Mouse (Mus musculus) CD4-positive helper T cell, adult 2 months (primary cell): ENCODE data around the gene Srsf9.

Source experiments
- DNase-seq: peaks from one replicate; pipeline ENCODE4 v3.0.0-alpha.2; 2012; ENCODE audit warnings: low read depth, missing footprints, low spot score

Gene Srsf9

GRCm38 (mm10) chr5:115319004-115319940, 7.7 kb upstream of the Srsf9 start:
- peak; percentile 47 for DNase-seq

DNA sequence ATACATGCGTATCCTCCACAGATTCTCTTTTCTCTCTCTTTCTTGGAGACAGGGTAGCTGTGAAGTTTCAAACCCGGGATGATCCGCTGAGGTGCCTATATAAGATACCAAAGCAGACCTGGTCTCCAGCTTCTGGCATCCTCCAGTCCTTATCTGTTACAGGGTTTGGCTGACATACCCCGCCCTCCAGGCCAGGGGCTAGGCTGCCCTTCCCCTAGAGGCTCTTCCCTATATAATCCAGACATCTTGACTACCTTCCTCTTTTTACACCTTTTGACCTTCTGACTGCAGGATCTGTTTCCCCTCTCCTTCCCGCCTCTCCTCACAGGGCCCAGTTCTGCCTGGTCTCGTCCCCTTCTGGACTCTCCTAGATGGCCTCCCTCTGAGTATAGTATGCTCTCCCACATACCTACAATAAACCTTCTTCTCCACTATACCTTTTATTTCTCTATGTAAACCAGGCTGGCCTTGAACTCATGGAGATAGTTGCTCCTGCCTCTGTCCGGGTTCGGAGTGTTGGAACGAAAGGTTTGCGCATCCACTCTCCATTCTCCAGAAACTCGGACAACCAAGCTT, 633 bp upstream of the Srsf9 start:
- DNase-seq, result no peak

DNA sequence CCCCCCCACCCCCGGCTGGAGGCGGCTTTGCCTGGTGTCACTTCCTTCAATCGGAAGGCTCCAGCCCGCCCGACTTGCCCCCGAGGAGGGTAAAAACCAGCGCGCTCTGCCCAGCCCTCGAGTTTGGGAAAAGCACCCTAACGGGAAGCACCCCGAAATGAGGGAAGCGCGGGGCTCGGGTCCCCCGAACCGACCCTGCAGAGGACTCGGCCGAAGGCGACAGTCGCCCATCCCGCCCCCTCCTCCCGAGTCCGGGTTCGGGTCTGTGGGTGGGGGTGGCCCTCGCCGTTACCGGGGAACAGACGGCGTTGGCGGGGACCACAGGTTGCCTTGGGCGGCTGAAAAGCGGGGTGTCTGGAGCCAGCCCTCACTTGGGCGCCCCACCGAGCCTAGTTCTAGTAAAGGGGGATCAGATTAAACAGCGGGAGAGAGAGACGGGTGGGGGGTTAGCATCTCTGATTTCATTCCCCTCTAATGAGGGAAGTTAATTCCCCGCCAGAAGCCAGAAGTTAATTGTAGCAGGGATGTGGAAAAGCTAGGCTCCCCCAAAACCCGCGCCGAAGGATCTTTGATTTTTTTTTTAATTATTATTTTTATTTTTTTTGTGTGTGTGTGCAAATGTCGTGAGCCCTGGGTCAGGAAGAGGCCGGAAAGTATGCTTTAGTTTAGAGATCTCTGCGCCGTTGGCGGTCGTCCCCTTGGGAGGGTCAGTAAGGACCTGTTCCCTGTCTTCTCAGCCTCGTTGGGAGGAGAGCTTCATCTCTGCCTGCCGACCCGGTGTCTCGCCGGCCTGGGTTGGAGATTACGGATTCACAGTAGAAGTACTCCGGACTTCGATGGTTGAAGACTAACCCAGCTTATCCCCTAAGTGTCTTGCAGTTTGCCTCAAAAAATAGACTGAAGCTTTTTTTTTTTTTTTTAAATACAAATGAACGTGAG, 902 bp downstream of the Srsf9 start:
- no peak for DNase-seq

DNA sequence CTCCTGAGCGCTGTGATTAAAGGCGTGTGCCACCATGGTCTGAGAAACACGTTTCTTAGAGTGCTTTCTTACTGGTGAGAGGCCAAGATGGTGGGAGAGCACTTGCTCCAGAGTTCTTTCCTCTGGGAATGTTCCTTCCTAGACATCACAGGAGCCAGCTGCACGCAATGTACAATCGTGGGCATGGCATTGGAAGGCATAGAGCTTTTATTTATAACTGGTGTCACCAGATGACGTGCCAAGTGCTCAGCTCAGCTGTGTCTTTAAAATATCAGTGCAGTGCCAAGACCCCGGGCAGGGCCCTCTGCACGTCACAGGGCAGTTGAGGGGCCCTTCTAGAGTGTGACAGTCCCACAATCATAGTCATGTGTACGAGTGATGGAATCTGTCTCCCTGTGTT, 4.0 kb downstream of the Srsf9 start:
- DNase-seq, result no peak

DNA sequence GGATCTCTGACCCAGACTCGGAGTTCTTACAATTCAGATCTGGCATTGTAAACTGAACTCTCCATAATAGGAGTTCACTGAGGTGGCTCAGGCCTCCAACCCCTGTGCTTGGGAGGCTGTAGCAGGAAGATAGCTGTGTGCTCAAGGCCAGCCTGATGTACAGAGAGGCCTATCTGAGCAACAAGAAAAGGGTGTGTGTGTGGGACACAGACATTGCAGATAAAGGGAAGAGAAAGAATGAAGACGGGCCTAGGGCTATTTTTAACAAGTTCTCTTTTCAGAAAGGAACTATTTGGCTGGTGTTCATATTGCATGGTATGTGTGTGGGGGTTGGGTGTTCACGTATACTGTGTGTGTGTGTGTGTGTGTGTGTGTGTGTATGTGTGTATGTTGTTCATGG, 6.6 kb downstream of the Srsf9 start:
- DNase-seq, result no peak

DNA sequence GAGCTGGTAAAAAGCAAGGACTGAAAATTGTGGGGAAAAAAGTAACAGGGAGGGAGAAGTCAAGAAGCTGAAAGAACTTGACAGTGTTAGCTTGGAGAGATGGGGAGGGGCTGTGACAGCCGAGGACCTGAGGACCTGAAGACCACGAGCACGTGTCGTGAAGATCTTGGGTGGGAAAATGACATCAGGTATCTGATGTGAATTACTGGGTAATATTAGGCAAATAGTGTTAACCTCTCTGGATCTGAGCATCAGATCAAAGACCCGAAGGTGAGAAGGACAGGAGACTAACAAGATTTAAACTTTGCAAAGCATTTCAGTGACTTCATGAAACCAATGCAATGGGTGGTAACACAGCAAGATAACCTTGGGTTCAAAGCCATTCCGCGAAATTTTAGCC, 13.0 kb downstream of the Srsf9 start:
- DNase-seq, result no peak

DNA sequence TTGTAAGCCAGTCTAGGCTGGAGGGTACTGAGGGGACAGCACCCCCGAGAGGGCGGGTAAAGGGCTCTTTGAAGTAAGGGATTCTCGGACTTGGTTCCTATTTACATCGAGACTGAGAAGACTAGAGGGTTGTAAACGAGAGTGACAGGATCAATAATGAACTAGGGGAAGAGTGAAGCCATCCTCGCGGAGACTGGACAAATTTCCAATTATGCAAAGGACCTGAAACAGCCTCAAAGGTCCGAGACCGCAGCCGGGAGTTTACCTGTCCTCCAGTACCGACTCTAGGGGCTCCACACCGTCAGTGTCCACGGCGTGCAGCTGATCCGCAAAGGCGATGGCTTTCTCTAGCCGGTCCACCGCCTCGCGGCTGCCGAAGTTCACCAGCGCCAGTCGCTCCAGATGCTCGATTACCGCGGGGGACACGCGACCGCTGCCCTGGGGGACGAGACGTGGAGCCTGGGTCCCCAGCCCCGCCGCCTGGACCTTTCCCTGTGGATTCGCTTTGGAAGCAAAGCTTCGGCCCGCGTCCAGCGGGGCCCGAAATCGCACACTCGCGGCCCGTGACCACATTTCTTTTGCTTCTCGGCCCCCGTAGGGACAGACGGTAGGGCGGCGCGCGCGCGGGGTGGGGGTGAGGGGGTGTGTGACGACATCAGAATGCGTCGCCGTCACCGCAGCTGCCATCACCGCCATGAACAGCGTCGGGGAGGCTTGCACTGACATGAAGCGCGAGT, 13.8 kb downstream of the Srsf9 start, which contains the start of the genes Gatc and Triap1:
Gene Gatc, minus strand, starts transcription at position 602 of the 737 bp plus-strand sequence.
Gene Triap1, plus strand, starts transcription at position 649 of the 737 bp plus-strand sequence.
- peak; percentile 91 for DNase-seq

DNA sequence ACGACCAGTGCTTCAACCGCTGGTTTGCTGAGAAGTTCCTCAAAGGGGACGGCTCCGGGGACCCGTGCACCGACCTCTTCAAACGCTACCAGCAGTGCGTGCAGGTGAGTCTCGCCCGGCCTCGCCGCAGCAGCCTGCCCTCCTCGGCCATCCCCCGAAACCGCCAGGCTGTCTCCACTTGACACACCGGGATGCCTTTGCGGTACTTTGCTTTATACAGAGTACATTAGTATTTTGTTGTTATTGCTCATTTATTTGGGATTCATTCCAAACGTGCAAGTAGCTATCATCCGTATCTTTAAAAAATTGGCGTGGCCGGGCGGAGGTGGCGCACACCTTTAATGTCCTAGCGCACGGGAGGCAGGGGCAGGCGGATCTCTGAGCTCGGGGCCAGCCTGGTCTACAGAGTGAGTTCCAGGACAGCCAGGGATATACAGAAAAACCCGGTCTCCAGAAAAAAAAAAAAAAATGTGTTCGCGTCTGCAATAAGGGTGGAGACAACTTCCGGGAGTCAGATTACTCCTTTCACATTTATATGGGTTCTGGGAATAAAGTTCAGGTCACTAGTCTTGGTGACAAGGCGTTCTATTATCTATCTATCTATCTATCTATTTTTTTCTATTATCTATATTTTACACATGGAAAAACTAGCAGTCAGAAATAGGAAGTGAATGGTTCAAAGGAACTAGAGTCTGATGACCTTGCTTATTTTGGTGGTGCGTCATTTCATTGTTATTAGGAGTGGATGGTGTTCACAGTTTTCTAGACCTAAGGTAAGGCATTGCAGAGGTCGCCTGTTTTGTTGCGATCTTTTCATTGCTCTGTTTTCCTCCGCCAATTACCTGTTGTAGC, 14.6 kb downstream of the Srsf9 start:
- no peak for DNase-seq

DNA sequence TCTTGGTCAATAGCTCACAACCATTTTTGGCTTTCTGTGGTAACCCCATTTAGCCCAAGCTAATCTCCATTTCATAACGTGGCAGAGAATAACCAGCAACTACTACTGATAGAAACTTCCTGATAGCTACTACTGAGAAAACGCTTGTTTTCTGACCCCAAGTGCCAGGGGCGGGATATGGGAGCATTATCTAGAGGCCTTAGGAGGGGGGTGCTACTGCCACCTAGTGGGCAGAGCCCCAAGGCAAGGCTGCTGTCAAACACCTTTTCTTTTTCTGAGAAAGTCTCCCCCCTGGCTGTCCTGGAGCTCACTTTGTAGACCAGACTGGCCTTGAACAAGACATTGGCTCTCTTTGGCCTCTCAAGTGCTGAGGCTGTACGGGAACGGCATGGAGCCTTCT, 20.6 kb downstream of the Srsf9 start:
- DNase-seq, result peak; percentile 87

DNA sequence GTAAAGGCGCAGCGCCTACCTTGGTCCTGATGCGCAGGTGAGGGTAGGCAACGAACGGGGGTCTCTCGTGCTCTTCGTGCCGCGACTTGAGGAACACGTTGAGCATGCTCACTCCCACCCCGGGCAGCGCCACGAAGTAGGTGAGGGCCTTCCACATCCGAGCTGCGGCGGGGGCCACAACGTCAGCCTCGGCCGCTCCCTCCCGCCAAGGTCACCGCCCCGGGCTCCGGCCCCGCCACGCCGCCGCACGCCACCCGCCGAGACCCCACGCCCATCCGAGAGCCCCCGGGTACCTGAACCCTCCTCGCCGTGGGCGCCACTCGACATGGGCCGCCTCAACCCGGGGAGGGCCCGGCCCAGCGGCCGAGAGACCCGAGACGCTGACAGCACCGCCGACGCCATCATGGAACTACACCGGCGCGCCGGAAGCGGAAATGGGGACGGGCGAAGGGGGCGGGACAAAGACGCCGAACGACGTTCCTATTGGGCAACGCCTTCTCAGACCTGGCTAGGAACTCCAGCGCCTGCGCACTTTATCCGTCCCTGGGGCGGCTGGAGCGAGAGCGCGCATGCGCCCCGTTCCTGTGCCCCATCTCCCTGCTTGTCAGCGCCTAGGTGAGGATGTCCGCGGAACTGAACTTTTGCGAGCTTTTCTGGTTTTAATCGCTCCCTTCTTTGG, 21.7 kb downstream of the Srsf9 start, which contains the start of gene Cox6a1:
Gene Cox6a1, minus strand, starts transcription at position 436 of the 679 bp plus-strand sequence.
- peak; percentile 99 for DNase-seq

DNA sequence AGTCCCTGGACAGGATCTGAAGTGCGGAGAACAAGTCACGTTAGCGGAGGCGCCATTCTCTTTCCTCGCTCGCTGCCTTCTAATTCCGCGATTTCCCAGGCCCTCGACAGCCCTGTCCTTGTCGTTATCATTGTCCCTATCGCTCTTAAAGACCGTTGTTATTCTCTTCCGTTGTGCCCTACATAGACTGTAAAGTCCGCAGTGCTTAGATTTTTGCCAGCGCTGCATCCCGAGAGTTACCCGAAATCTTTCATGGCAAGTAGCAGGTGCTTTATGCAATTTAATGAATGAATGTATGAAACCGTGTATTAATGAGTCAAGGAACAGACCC, 22.2 kb downstream of the Srsf9 start:
- no peak for DNase-seq

- no peak for DNase-seq
Measured at GRCm38 (mm10) chr5:115351348-115351747, 24.4 kb downstream of the Srsf9 start.

GRCm38 (mm10) chr5:115355070-115355469, 28.1 kb downstream of the Srsf9 start:
- DNase-seq, result no peak

DNA sequence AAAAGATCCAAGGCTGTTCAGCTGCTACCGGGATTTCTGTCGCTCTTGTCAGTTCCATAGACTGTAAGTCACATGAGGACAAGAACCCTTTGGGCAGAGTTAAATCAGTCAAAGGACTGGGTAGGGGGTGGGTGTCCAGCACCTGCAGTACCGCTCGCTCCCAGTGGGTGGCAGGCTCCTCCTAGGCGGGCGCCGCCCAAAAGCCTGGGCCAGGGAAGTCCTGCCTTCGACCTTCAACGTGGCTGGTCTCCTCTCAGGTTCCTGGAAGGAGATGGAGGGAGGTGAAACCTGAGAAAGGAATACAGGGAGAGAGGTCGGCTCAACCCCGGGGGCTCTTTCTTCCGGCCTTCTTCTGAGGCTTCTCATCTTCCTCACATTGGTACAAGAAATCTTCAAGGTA, 31.9 kb downstream of the Srsf9 start:
- peak; percentile 74 for DNase-seq

DNA sequence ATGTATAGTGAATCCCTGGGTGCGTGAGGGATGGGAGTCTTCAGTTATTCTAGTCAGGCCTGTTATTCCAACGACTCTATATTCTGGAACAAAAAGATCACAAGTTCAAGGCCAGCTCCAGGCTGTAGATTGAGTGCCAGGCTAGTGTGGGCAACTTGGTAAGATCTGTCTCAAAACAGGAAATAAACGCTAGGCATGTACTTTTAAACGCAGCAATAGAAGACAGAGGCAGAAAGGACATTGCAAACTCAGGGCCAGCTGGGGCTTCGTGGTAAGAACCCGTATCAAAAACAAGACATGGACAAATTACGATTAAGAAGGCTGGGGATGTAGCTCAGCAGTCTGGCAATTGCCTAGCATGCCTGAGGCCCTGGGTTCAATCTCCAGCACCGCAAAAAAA, 32.5 kb downstream of the Srsf9 start:
- DNase-seq, result no peak

DNA sequence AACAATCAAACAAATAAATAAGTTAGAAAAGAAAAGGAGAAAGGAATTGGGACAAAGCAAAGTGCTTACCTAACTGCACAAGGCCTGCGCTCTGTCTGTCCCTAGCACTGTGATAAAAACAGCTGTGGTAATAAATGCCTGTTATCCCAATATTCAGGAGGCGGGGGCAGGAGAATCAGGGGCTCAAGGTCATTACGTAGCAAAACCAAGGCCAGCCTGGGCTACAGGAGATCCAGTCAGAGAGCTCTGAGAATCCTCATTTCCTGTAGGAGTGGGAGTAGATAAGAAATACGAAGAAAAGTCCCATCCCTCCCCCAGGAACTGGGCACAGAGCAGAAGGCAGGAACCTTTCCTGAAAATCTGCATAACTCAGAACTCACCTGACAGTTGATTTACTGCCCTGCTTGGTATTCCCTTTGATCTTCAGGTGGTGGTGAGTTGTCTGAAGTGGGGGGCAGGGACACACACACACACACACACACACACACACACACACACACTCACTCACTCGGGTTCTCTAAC, 32.9 kb downstream of the Srsf9 start:
- DNase-seq, result no peak

- DNase-seq, result no peak
Measured at GRCm38 (mm10) chr5:115362216-115362615, 35.2 kb downstream of the Srsf9 start.

GRCm38 (mm10) chr5:115362819-115363714, 36.1 kb downstream of the Srsf9 start:
- DNase-seq, result no peak
